Mouse (Mus musculus): Measurements from ENCODE around the gene Sub1. TPM values are rescaled to one million over a fixed set of nuclear protein-coding genes. Genes with fewer than 3 reads are reported as not detected.

Gene Sub1
- polyA plus RNA-seq, 1 experiment from 2014 or later: 608 TPM

DNA sequence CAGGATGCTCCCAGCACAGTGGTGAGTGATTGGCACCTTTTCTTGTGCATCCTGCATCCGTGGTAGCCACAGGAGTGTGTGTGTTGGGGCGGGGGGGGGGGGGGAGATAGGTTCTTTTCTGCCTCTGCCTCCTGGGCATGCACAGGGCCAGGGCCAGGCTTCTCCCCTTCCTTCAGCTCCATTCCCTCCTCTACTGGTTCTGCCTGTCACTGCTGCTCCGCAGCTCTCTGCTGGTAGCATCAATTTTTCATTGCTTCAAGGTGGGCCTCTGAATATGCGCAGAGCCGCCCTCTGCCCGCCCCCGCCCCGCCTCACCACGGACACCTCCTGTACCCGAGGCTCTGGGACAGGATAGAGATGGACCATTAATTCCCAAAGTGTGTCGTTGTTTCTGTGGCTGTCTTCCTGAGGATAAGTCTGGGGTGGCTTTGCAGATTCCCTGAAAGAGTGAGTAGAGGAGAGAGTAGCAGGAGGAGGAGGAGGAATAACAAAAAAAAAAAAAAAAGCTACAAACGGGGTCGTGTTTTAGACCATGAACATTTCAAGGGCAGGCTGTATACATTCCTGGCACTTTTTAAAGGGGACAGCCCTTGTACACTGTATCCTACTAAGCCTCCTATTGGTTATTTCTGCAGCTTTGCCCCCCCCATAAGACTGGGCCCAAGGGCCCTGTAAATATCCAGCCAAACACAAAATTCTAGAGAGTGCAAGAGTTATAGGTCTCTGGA, 21.1 kb upstream of the Sub1 start:
- no peaks in the 10 kb centered on the region for H3K36me3 ChIP-seq (ENCODE audit: insufficient read depth, low read length)
- no peak overlapping the region for H3K9ac ChIP-seq (replicated peaks; ENCODE audit: low read depth)
- DNase-seq (ENCODE audit: low spot score) (no peak), ATAC-seq (no peak)
- TF ChIP-seq CTCF (IDR thresholded peaks at IDR 0.05) (no peak), EP300 (IDR thresholded peaks at IDR 0.05) (no peak)
- no peak overlapping the region for H3K4me3 ChIP-seq (ENCODE audit: low read depth, low read length)
- H3K27me3 ChIP-seq (replicated peaks; ENCODE audit: insufficient read depth, low read length): no peaks in the 10 kb centered on the region
- no peak overlapping the region for H3K4me2 ChIP-seq (replicated peaks; ENCODE audit: low read depth, low read length)
- no peak overlapping the region for H3K27ac ChIP-seq (ENCODE audit: low read length)
- H3K9me3 ChIP-seq (ENCODE audit: low read length): no peaks in the 10 kb centered on the region
- no peaks in the 10 kb centered on the region for H3K4me1 ChIP-seq (ENCODE audit: insufficient read depth, low read depth, low read length)
- 36% methylated on average over 13 of the region's 13 CpGs for WGBS

- DNase-seq (ENCODE audit: low spot score): no peak
- Histone ChIP-seq H3K9me3 (ENCODE audit: low read length) (no peaks in the 10 kb centered on the region), H3K4me3 (ENCODE audit: low read depth, low read length) (no peak overlapping the region), H3K4me1 (ENCODE audit: insufficient read depth, low read depth, low read length) (no peaks in the 10 kb centered on the region), H3K36me3 (ENCODE audit: insufficient read depth, low read length) (no peaks in the 10 kb centered on the region), H3K27ac (ENCODE audit: low read length) (no peak overlapping the region), H3K4me2 (replicated peaks; ENCODE audit: low read depth, low read length) (no peak overlapping the region), H3K27me3 (replicated peaks; ENCODE audit: insufficient read depth, low read length) (no peaks in the 10 kb centered on the region), H3K9ac (replicated peaks; ENCODE audit: low read depth) (no peak overlapping the region)
- ATAC-seq: no peak
- TF ChIP-seq EP300 (IDR thresholded peaks at IDR 0.05) (no peak), CTCF (IDR thresholded peaks at IDR 0.05) (no peak)
- WGBS: 67% methylated on average over 5 of the region's 5 CpGs
These were observed 17.6 kb upstream of the Sub1 start for GRCm38 (mm10) chr15:12014197-12014905.

GRCm38 (mm10) chr15:12013532-12014196, 16.9 kb upstream of the Sub1 start:
- ATAC-seq (no peak), DNase-seq (ENCODE audit: low spot score) (no peak)
- H3K27me3 ChIP-seq (replicated peaks; ENCODE audit: insufficient read depth, low read length): no peaks in the 10 kb centered on the region
- no peak for TF ChIP-seq EP300 (IDR thresholded peaks at IDR 0.05)
- no peak for TF ChIP-seq CTCF (IDR thresholded peaks at IDR 0.05)
- no peak overlapping the region for H3K9ac ChIP-seq (replicated peaks; ENCODE audit: low read depth)
- WGBS: 67% methylated on average over 6 of the region's 6 CpGs
- no peaks in the 10 kb centered on the region for H3K4me1 ChIP-seq (ENCODE audit: insufficient read depth, low read depth, low read length)
- H3K27ac ChIP-seq (ENCODE audit: low read length): no peak overlapping the region
- H3K4me3 ChIP-seq (ENCODE audit: low read depth, low read length): no peak overlapping the region
- no peak overlapping the region for H3K4me2 ChIP-seq (replicated peaks; ENCODE audit: low read depth, low read length)
- H3K36me3 ChIP-seq (ENCODE audit: insufficient read depth, low read length): no peaks in the 10 kb centered on the region
- no peaks in the 10 kb centered on the region for H3K9me3 ChIP-seq (ENCODE audit: low read length)

DNA sequence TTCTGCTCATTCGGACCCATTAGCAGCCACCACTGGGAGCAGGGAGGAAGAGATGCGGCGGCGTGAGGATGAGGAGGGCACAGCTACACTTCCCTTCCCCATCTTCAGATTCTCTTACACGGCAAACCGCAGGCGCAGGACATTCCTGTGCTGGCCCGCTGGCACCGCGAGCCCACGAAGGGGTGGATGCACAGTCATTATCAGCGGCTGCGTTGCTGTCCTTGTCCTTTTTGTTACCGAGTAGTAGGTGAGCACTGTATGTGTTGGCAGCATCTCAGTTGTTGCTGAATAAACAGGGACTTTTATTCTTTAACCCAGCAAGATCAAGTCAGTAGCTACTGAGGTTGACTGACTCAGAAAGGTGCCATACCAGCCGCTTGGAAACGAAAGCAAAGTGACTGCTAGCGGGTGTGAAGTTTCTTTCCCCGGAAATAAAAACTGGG, 13.8 kb upstream of the Sub1 start:
- H3K4me1 ChIP-seq (ENCODE audit: insufficient read depth, low read depth, low read length): no peaks in the 10 kb centered on the region
- no peak overlapping the region for H3K9ac ChIP-seq (replicated peaks; ENCODE audit: low read depth)
- TF ChIP-seq EP300 (IDR thresholded peaks at IDR 0.05): no peak
- TF ChIP-seq CTCF (IDR thresholded peaks at IDR 0.05): no peak
- peak overlapping the region; percentile 62 for H3K4me2 ChIP-seq (replicated peaks; ENCODE audit: low read depth, low read length)
- H3K27me3 ChIP-seq (replicated peaks; ENCODE audit: insufficient read depth, low read length): no peaks in the 10 kb centered on the region
- ATAC-seq: peak; percentile 62
- 14% methylated on average over 18 of the region's 18 CpGs for WGBS
- H3K36me3 ChIP-seq (ENCODE audit: insufficient read depth, low read length): no peaks in the 10 kb centered on the region
- H3K4me3 ChIP-seq (ENCODE audit: low read depth, low read length): peak overlapping the region; percentile 36
- H3K27ac ChIP-seq (ENCODE audit: low read length): peak overlapping the region; percentile 28; the same call in 1 of the 2 replicates
- H3K9me3 ChIP-seq (ENCODE audit: low read length): no peaks in the 10 kb centered on the region
- peak; percentile 45 for DNase-seq (ENCODE audit: low spot score)

DNA sequence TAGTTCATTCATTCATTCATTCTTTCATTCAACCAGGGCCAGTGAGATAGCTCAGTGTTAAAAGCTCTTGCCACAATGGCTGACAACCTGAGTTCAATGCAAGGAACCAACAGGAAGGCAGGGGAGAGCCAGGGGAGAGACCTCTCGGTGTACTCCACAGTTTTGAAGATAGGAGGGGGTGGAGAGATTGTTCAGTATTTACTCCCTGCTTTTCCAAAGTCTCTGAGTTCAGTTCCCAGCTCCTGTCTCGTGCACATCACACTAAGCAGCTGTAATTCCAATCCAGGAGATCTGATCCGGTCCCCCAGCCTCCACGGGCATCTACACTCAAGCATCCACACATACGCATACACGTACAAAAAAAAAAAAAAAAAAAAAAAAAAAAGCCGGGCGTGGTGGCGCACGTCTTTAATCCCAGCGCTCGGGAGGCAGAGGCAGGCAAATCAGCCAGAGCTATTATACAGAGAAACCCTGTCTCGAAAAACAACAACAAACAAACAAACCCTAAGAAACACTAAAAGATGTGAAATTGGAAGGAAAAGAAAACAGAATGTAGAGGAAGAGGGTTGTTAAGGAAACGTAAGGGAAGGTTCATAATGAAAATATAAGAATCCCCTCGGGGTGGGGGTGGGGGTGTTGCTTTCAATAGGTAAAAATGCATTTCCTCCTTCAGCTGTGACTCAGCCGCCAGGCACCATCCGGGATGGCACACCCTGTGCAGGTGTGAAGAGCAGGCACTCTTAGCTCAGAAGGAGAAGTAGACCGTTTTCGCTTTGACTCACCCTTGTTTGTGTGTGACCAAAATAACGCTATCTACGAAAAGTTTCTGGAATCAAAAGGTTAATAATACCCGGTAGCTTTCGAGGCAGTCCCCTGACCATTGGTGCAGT, 13.2 kb upstream of the Sub1 start:
- Histone ChIP-seq H3K4me1 (ENCODE audit: insufficient read depth, low read depth, low read length) (no peaks in the 10 kb centered on the region), H3K4me3 (ENCODE audit: low read depth, low read length) (peak overlapping the region; percentile 36), H3K27me3 (replicated peaks; ENCODE audit: insufficient read depth, low read length) (no peaks in the 10 kb centered on the region), H3K27ac (ENCODE audit: low read length) (peak overlapping the region; percentile 28; the same call in 1 of the 2 replicates), H3K9me3 (ENCODE audit: low read length) (no peaks in the 10 kb centered on the region), H3K36me3 (ENCODE audit: insufficient read depth, low read length) (no peaks in the 10 kb centered on the region), H3K4me2 (replicated peaks; ENCODE audit: low read depth, low read length) (peak overlapping the region; percentile 62), H3K9ac (replicated peaks; ENCODE audit: low read depth) (no peak overlapping the region)
- DNase-seq (ENCODE audit: low spot score): peak; percentile 34
- 52% methylated on average over 23 of the region's 23 CpGs for WGBS
- TF ChIP-seq CTCF (IDR thresholded peaks at IDR 0.05) (no peak), EP300 (IDR thresholded peaks at IDR 0.05) (no peak)
- peak; percentile 67 for ATAC-seq
